Mouse (Mus musculus) liver, embryonic 15.5 days (tissue): ENCODE measurements around the gene Olfml2a. TPM values are rescaled to one million over a fixed set of nuclear protein-coding genes. Genes with fewer than 3 reads are reported as not detected.

Experiments
- ATAC-seq: fragments of 200-750 bp; cut with Nextera tagmentation; 2 replicates; pipeline ENCODE4 v1.8.0; 2017; ENCODE audit warnings: moderate number of reproducible peaks, mild to moderate bottlenecking, moderate library complexity; ENCODE audit not compliant: insufficient read depth
- H3K27ac ChIP-seq: fragments of 300-500 bp; sonication (generic); replicated peaks from 2 replicates; pipeline ENCODE4 v1.5.1; 2015; ENCODE audit warnings: mild to moderate bottlenecking, inconsistent platforms
- H3K27me3 ChIP-seq: fragments of 300-500 bp; sonication (generic); 2 replicates; pipeline ENCODE4 v1.6.1; 2015; ENCODE audit warnings: mild to moderate bottlenecking, inconsistent platforms
- H3K36me3 ChIP-seq: fragments of 300-500 bp; sonication (generic); replicated peaks from 2 replicates; pipeline ENCODE4 v1.6.1; 2015; ENCODE audit warnings: moderate library complexity, mild to moderate bottlenecking, inconsistent platforms
- H3K4me1 ChIP-seq: fragments of 300-500 bp; sonication (generic); replicated peaks from 2 replicates; pipeline ENCODE4 v1.6.1; 2015; ENCODE audit warnings: inconsistent platforms
- H3K4me2 ChIP-seq: fragments of 300-500 bp; sonication (generic); 2 replicates; pipeline ENCODE4 v1.6.1; 2015; ENCODE audit warnings: moderate library complexity, mild to moderate bottlenecking, inconsistent platforms
- H3K4me3 ChIP-seq: fragments of 300-500 bp; sonication (generic); replicated peaks from 2 replicates; pipeline ENCODE4 v1.5.1; 2015; ENCODE audit warnings: mild to moderate bottlenecking, inconsistent platforms
- H3K9ac ChIP-seq: fragments of 300-500 bp; sonication (generic); 2 replicates; pipeline ENCODE4 v1.6.1; 2015; ENCODE audit warnings: moderate library complexity, mild to moderate bottlenecking, inconsistent platforms
- H3K9me3 ChIP-seq: fragments of 300-500 bp; sonication (generic); replicated peaks from 2 replicates; pipeline ENCODE4 v1.6.1; 2016; ENCODE audit warnings: inconsistent platforms
- whole genome bisulfite sequencing: fragments of 180-500 bp; shearing (Covaris S2); methylation state at CpG from one replicate; pipeline ENCODE4 v1.1.7; 2015; ENCODE audit warnings: mixed read lengths; ENCODE audit not compliant: insufficient replicate concordance; 5-methylcytosine and 5-hydroxymethylcytosine counted together
- polyA plus RNA-seq: library from polyadenylated mRNA; unstranded; fragments of >200 nt; fragmentation: Nextera tagmentation; extraction: Ambion mirVana; gene quantifications from 2 replicates; pipeline ENCODE4 v1.2.1, GENCODE M21; 2015

Gene Olfml2a
- polyA plus RNA-seq, 1 experiment from 2014 or later, result 0.14 TPM

- Histone ChIP-seq H3K9ac (no peak overlapping the region), H3K4me2 (peak overlapping the region; percentile 97), H3K27ac (no peak overlapping the region), H3K4me3 (peak overlapping the region; percentile 89), H3K9me3 (no peaks in the 10 kb centered on the region), H3K36me3 (no peaks in the 10 kb centered on the region), H3K27me3 (peaks cover 44% of the 10 kb centered on the region), H3K4me1 (peaks cover 25% of the 10 kb centered on the region)
- 17% methylated on average over 10 of the region's 10 CpGs for WGBS
- no peak for ATAC-seq
Measured at GRCm38 (mm10) chr2:38924571-38924970, 7.2 kb upstream of the Olfml2a start.

- WGBS, result under 1% methylated on average over 51 of the region's 51 CpGs
Measured at GRCm38 (mm10) chr2:38925171-38926080, 6.4 kb upstream of the Olfml2a start.

GRCm38 (mm10) chr2:38926145-38926891 lies 5.5 kb upstream of the Olfml2a start:
- peaks cover 54% of the 10 kb centered on the region for H3K27me3 ChIP-seq
- peak overlapping the region; percentile 64 for H3K9ac ChIP-seq
- no peaks in the 10 kb centered on the region for H3K9me3 ChIP-seq
- H3K4me2 ChIP-seq, result peak overlapping the region; percentile 97
- H3K4me3 ChIP-seq, result peak overlapping the region; percentile 89
- peak; percentile 95 for ATAC-seq
- H3K27ac ChIP-seq, result peak overlapping the region; percentile 45
- whole genome bisulfite sequencing, result under 1% methylated on average over 53 of the region's 53 CpGs
- no peaks in the 10 kb centered on the region for H3K36me3 ChIP-seq
- peaks cover 26% of the 10 kb centered on the region for H3K4me1 ChIP-seq

More at GRCm38 (mm10) chr2:38925171-38926080, 6.4 kb upstream of the Olfml2a start:
- no peak overlapping the region for H3K27ac ChIP-seq
- ATAC-seq, result peak; percentile 23
- H3K27me3 ChIP-seq, result peaks cover 47% of the 10 kb centered on the region
- H3K9ac ChIP-seq, result peak overlapping the region; percentile 64
- peak overlapping the region; percentile 89 for H3K4me3 ChIP-seq
- no peaks in the 10 kb centered on the region for H3K36me3 ChIP-seq
- peaks cover 25% of the 10 kb centered on the region for H3K4me1 ChIP-seq
- no peaks in the 10 kb centered on the region for H3K9me3 ChIP-seq
- H3K4me2 ChIP-seq, result peak overlapping the region; percentile 97

- 0 out of 2 replicates have a peak within 1 kb of the TSS, but pooled peaks have one; percentile 3 for H3K9ac ChIP-seq
- peak within 1 kb of the TSS; percentile 89 for H3K4me3 ChIP-seq
- peak; percentile 38; the same call in 1 of the 2 replicates for ATAC-seq
- H3K36me3 ChIP-seq, result no peaks in the 10 kb centered on the region
- peaks cover 58% of the 10 kb centered on the region for H3K27me3 ChIP-seq
- H3K4me1 ChIP-seq, result peaks cover 36% of the 10 kb centered on the region
- WGBS, result 9% methylated on average over 18 of the region's 19 CpGs
- H3K9me3 ChIP-seq, result no peaks in the 10 kb centered on the region
- H3K27ac ChIP-seq, result peak within 1 kb of the TSS; percentile 45
- H3K4me2 ChIP-seq, result peak within 1 kb of the TSS; percentile 97
Measured at GRCm38 (mm10) chr2:38927115-38927979, 4.4 kb upstream of the Olfml2a start, which contains the start of gene Nr6a1. Gene Nr6a1, minus strand, starts transcription at chr2:38927688.

GRCm38 (mm10) chr2:38930269-38930668 lies 1.5 kb upstream of the Olfml2a start:
- Histone ChIP-seq H3K36me3 (no peaks in the 10 kb centered on the region), H3K27me3 (peaks cover 56% of the 10 kb centered on the region), H3K27ac (no peak overlapping the region), H3K9ac (no peak overlapping the region), H3K4me3 (no peak overlapping the region), H3K4me1 (peaks cover 31% of the 10 kb centered on the region), H3K9me3 (no peaks in the 10 kb centered on the region), H3K4me2 (no peak overlapping the region)
- WGBS, result 81% methylated on average over 2 of the region's 2 CpGs
- no peak for ATAC-seq

GRCm38 (mm10) chr2:38933931-38934330 lies 2.2 kb downstream of the Olfml2a start:
- 19% methylated on average over 2 of the region's 2 CpGs for WGBS
- H3K4me1 ChIP-seq, result peaks cover 20% of the 10 kb centered on the region
- no peak for ATAC-seq
- H3K9me3 ChIP-seq, result no peaks in the 10 kb centered on the region
- no peak overlapping the region for H3K9ac ChIP-seq
- H3K4me3 ChIP-seq, result no peak overlapping the region
- H3K27me3 ChIP-seq, result peaks cover 46% of the 10 kb centered on the region
- H3K36me3 ChIP-seq, result no peaks in the 10 kb centered on the region
- no peak overlapping the region for H3K4me2 ChIP-seq
- no peak overlapping the region for H3K27ac ChIP-seq

GRCm38 (mm10) chr2:38934936-38935335 lies 3.2 kb downstream of the Olfml2a start:
- 57% methylated on average over 5 of the region's 5 CpGs for WGBS
- peaks cover 46% of the 10 kb centered on the region for H3K27me3 ChIP-seq
- no peak overlapping the region for H3K4me3 ChIP-seq
- no peak overlapping the region for H3K27ac ChIP-seq
- no peak overlapping the region for H3K9ac ChIP-seq
- no peaks in the 10 kb centered on the region for H3K9me3 ChIP-seq
- H3K4me1 ChIP-seq, result peaks cover 20% of the 10 kb centered on the region
- H3K4me2 ChIP-seq, result no peak overlapping the region
- ATAC-seq, result no peak
- H3K36me3 ChIP-seq, result no peaks in the 10 kb centered on the region

GRCm38 (mm10) chr2:38936721-38937378 lies 5.1 kb downstream of the Olfml2a start:
- ATAC-seq, result no peak
- H3K36me3 ChIP-seq, result no peaks in the 10 kb centered on the region
- WGBS, result 51% methylated on average over 9 of the region's 9 CpGs
- H3K4me2 ChIP-seq, result no peak overlapping the region
- H3K4me1 ChIP-seq, result peaks cover 14% of the 10 kb centered on the region
- H3K27me3 ChIP-seq, result peaks cover 30% of the 10 kb centered on the region
- H3K4me3 ChIP-seq, result no peak overlapping the region
- no peaks in the 10 kb centered on the region for H3K9me3 ChIP-seq
- no peak overlapping the region for H3K9ac ChIP-seq
- H3K27ac ChIP-seq, result no peak overlapping the region

GRCm38 (mm10) chr2:38937396-38937795 lies 5.6 kb downstream of the Olfml2a start:
- no peaks in the 10 kb centered on the region for H3K36me3 ChIP-seq
- no peaks in the 10 kb centered on the region for H3K9me3 ChIP-seq
- H3K4me3 ChIP-seq, result no peak overlapping the region
- H3K27me3 ChIP-seq, result peaks cover 25% of the 10 kb centered on the region; the same call in 1 of the 2 replicates
- H3K27ac ChIP-seq, result no peak overlapping the region
- H3K9ac ChIP-seq, result no peak overlapping the region
- peaks cover 9% of the 10 kb centered on the region; the same call in 1 of the 2 replicates for H3K4me1 ChIP-seq
- ATAC-seq, result no peak
- WGBS, result 76% methylated on average over 3 of the region's 3 CpGs
- H3K4me2 ChIP-seq, result no peak overlapping the region

- Histone ChIP-seq H3K9ac (no peak overlapping the region), H3K4me3 (no peak overlapping the region), H3K4me2 (no peak overlapping the region)
Measured at GRCm38 (mm10) chr2:38938007-38938406, 6.2 kb downstream of the Olfml2a start.

More at GRCm38 (mm10) chr2:38938007-38938406, 6.2 kb downstream of the Olfml2a start:
- peaks cover 21% of the 10 kb centered on the region; the same call in 1 of the 2 replicates for H3K27me3 ChIP-seq
- H3K27ac ChIP-seq, result no peak overlapping the region
- peak; percentile 22; the same call in 1 of the 2 replicates for ATAC-seq
- H3K4me1 ChIP-seq, result peaks cover 9% of the 10 kb centered on the region; the same call in 1 of the 2 replicates
- WGBS, result 24% methylated on average over 1 of the region's 1 CpGs
- H3K36me3 ChIP-seq, result no peaks in the 10 kb centered on the region
- H3K9me3 ChIP-seq, result no peaks in the 10 kb centered on the region
